Mouse (Mus musculus) forebrain, embryonic 13.5 days (tissue): ENCODE data around the gene Ccl5. TPM values are rescaled to one million over a fixed set of nuclear protein-coding genes. Genes with fewer than 3 reads are reported as not detected.

Source experiments
- ATAC-seq: fragments of 200-750 bp; cut with Nextera tagmentation; 2 replicates; pipeline ENCODE4 v1.8.0; 2017
- H3K27ac ChIP-seq: fragments of 300-500 bp; sonication (generic); 2 replicates; pipeline ENCODE4 v1.5.1; 2015; ENCODE audit warnings: inconsistent platforms, mild to moderate bottlenecking, moderate library complexity
- H3K27me3 ChIP-seq: fragments of 300-500 bp; sonication (generic); 2 replicates; pipeline ENCODE4 v1.6.1; 2015; ENCODE audit warnings: mild to moderate bottlenecking, inconsistent platforms
- H3K36me3 ChIP-seq: fragments of 300-500 bp; sonication (generic); 2 replicates; pipeline ENCODE4 v1.6.1; 2015; ENCODE audit warnings: mild to moderate bottlenecking, inconsistent platforms; ENCODE audit not compliant: poor library complexity, severe bottlenecking
- H3K4me1 ChIP-seq: fragments of 300-500 bp; sonication (generic); 2 replicates; pipeline ENCODE4 v1.6.1; 2015; ENCODE audit warnings: inconsistent platforms
- H3K4me2 ChIP-seq: fragments of 300-500 bp; sonication (generic); 2 replicates; pipeline ENCODE4 v1.6.1; 2015; ENCODE audit warnings: inconsistent platforms, mild to moderate bottlenecking, moderate library complexity
- H3K4me3 ChIP-seq: fragments of 300-500 bp; sonication (generic); 2 replicates; pipeline ENCODE4 v1.5.1; 2015; ENCODE audit warnings: mild to moderate bottlenecking, inconsistent platforms
- H3K9ac ChIP-seq: fragments of 300-500 bp; sonication (generic); 2 replicates; pipeline ENCODE4 v1.6.1; 2015; ENCODE audit warnings: mild to moderate bottlenecking, inconsistent platforms
- H3K9me3 ChIP-seq: fragments of 300-500 bp; sonication (generic); replicated peaks from 2 replicates; pipeline ENCODE4 v1.6.1; 2016; ENCODE audit warnings: inconsistent platforms
- WGBS: fragments of 180-500 bp; shearing (Covaris S2); methylation state at CpG from one replicate; pipeline ENCODE4 v1.1.7; 2015; 5-methylcytosine and 5-hydroxymethylcytosine counted together
- polyA plus RNA-seq: library from polyadenylated mRNA; unstranded; fragments of >200 nt; fragmentation: Nextera tagmentation; extraction: Ambion mirVana; gene quantifications from 2 replicates; pipeline ENCODE4 v1.2.1, GENCODE M21; 2015

The Ccl5 gene
- not detected in 2 replicates for polyA plus RNA-seq

- peaks cover 9% of the 10 kb centered on the region for H3K4me1 ChIP-seq
- H3K4me2 ChIP-seq = no peak within 1 kb of the TSS
- H3K9me3 ChIP-seq = no peaks in the 10 kb centered on the region
- H3K4me3 ChIP-seq = no peak within 1 kb of the TSS
- H3K27me3 ChIP-seq = no peaks in the 10 kb centered on the region
- no peaks in the 10 kb centered on the region for H3K36me3 ChIP-seq
- ATAC-seq = no peak
- WGBS = 94% methylated on average over 5 of the region's 5 CpGs
- H3K27ac ChIP-seq = no peak within 1 kb of the TSS
- H3K9ac ChIP-seq = no peak within 1 kb of the TSS
Measured at GRCm38 (mm10) chr11:83530360-83530759, at the start of gene Ccl5. Gene Ccl5, minus strand, starts transcription at chr11:83530518.

GRCm38 (mm10) chr11:83578999-83579398, 48.7 kb upstream of the Ccl5 start:
- Histone ChIP-seq H3K4me1 (no peaks in the 10 kb centered on the region), H3K4me2 (no peak overlapping the region), H3K27ac (no peak overlapping the region), H3K4me3 (no peak overlapping the region), H3K27me3 (0 out of 2 replicates have a peak, but pooled peaks cover 2% of the 10 kb centered on the region), H3K9me3 (no peaks in the 10 kb centered on the region), H3K36me3 (no peaks in the 10 kb centered on the region), H3K9ac (no peak overlapping the region)
- 81% methylated on average over 3 of the region's 3 CpGs for WGBS
- ATAC-seq = no peak

- H3K9ac ChIP-seq = no peak within 1 kb of the TSS
- ATAC-seq = no peak
- H3K27me3 ChIP-seq = 0 out of 2 replicates have a peak, but pooled peaks cover 2% of the 10 kb centered on the region
- H3K4me3 ChIP-seq = no peak within 1 kb of the TSS
- no peaks in the 10 kb centered on the region for H3K4me1 ChIP-seq
- H3K4me2 ChIP-seq = no peak within 1 kb of the TSS
- no peaks in the 10 kb centered on the region for H3K36me3 ChIP-seq
- no peaks in the 10 kb centered on the region for H3K9me3 ChIP-seq
- WGBS = 56% methylated on average over 2 of the region's 2 CpGs
- H3K27ac ChIP-seq = no peak within 1 kb of the TSS
Measured at GRCm38 (mm10) chr11:83578186-83578760, 48.0 kb upstream of the Ccl5 start, which contains the start of gene Ccl9. Gene Ccl9, minus strand, starts transcription at chr11:83578636.

DNA sequence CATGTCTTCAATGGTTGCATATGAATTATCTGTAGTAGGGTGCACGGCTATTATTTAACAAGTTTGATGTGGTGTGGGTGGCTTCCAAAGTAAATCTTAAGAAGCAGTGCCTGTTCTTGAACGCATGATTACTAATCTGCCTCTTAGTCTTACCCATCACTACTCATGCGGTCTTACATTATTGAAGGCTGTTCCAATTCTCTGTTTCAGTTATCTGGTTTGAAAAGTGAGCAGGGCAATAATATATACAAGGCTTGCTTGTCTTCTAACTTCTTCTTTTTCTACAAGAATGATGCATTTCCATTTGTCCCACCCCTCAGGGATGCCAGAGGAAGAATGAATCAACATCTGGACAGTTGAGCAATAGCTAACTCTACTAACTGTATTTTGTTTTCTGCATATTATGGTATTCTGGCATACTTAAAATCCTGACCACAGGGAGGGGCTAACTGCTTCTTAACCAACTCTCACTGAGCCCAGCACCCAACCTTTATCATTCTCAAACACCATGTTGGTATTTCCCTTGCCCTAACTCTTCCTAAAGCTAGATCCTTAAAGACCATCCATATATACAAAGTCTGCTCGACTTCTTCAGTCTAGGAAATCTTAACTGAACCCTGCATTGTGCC, 46.7 kb upstream of the Ccl5 start:
- H3K4me3 ChIP-seq = no peak overlapping the region
- no peak overlapping the region for H3K27ac ChIP-seq
- WGBS = 85% methylated on average over 4 of the region's 4 CpGs
- no peak overlapping the region for H3K9ac ChIP-seq
- H3K36me3 ChIP-seq = no peaks in the 10 kb centered on the region
- no peak overlapping the region for H3K4me2 ChIP-seq
- H3K4me1 ChIP-seq = no peaks in the 10 kb centered on the region
- H3K27me3 ChIP-seq = 0 out of 2 replicates have a peak, but pooled peaks cover 2% of the 10 kb centered on the region
- ATAC-seq = no peak
- H3K9me3 ChIP-seq = no peaks in the 10 kb centered on the region

- no peak for ATAC-seq
- Histone ChIP-seq H3K4me2 (no peak overlapping the region), H3K9me3 (no peaks in the 10 kb centered on the region), H3K4me3 (no peak overlapping the region), H3K9ac (no peak overlapping the region), H3K4me1 (no peaks in the 10 kb centered on the region), H3K27me3 (0 out of 2 replicates have a peak, but pooled peaks cover 2% of the 10 kb centered on the region), H3K36me3 (no peaks in the 10 kb centered on the region), H3K27ac (no peak overlapping the region)
- WGBS = 74% methylated on average over 9 of the region's 9 CpGs
Measured at GRCm38 (mm10) chr11:83572834-83573233, 42.5 kb upstream of the Ccl5 start.

DNA sequence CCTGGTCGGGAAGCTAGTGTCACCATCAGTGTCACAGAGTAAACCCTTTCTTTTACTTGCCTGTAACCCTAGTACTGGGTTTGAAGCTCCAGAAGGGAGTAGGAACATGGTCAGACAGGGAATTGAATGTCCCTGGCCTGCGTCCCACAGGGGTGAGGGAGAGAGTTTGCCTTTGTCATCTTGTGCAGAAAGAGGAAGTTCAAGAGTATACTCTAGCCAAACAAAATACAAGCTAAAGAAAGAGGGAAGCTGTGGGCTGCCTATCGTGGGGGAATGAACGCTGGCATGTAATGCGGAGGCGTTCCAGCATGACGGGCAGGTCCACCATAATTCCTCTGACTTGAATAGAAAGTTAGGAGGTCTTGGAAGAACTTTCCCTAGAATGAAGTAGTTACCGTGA, 41.9 kb upstream of the Ccl5 start:
- Histone ChIP-seq H3K9me3 (no peaks in the 10 kb centered on the region), H3K4me2 (no peak overlapping the region), H3K27ac (no peak overlapping the region), H3K27me3 (0 out of 2 replicates have a peak, but pooled peaks cover 2% of the 10 kb centered on the region), H3K36me3 (no peaks in the 10 kb centered on the region), H3K9ac (no peak overlapping the region), H3K4me1 (no peaks in the 10 kb centered on the region), H3K4me3 (no peak overlapping the region)
- ATAC-seq = no peak
- 89% methylated on average over 8 of the region's 8 CpGs for WGBS

GRCm38 (mm10) chr11:83570189-83570588, 39.9 kb upstream of the Ccl5 start:
- H3K4me1 ChIP-seq = no peaks in the 10 kb centered on the region
- H3K27me3 ChIP-seq = no peaks in the 10 kb centered on the region

GRCm38 (mm10) chr11:83569249-83569648, 38.9 kb upstream of the Ccl5 start:
- Histone ChIP-seq H3K27me3 (no peaks in the 10 kb centered on the region), H3K36me3 (no peaks in the 10 kb centered on the region), H3K27ac (no peak overlapping the region), H3K4me3 (no peak overlapping the region), H3K9me3 (no peaks in the 10 kb centered on the region), H3K9ac (no peak overlapping the region), H3K4me2 (no peak overlapping the region), H3K4me1 (no peaks in the 10 kb centered on the region)
- no peak for ATAC-seq
- 98% methylated on average over 7 of the region's 7 CpGs for WGBS

More at GRCm38 (mm10) chr11:83570189-83570588, 39.9 kb upstream of the Ccl5 start:
- Histone ChIP-seq H3K9me3 (no peaks in the 10 kb centered on the region), H3K9ac (no peak overlapping the region), H3K27ac (no peak overlapping the region), H3K36me3 (no peaks in the 10 kb centered on the region), H3K4me2 (no peak overlapping the region), H3K4me3 (no peak overlapping the region)
- no peak for ATAC-seq
- WGBS = 82% methylated on average over 2 of the region's 2 CpGs

DNA sequence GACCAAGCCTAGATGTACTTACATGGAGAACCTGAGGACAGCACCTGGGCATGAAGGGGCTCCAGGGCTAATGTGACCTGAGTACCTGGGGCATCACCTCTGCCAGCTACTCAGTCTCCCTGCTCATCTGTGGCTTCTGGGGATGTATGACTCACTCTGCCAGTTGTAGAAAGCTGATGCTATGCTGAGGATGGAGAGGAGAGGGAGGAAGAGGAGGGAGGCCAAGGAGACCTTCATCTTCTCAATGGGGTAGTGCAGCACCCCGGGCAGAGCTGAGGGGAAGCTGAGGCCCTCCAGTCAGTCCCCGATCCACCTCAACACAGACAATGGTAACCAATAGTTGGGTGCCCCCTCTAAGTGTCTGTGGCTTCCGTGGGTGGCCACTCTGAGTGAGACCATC, 38.5 kb upstream of the Ccl5 start:
- Histone ChIP-seq H3K36me3 (no peaks in the 10 kb centered on the region), H3K4me1 (no peaks in the 10 kb centered on the region), H3K27ac (no peak overlapping the region), H3K4me2 (no peak overlapping the region), H3K9ac (no peak overlapping the region), H3K9me3 (no peaks in the 10 kb centered on the region), H3K27me3 (no peaks in the 10 kb centered on the region), H3K4me3 (no peak overlapping the region)
- no peak for ATAC-seq
- 96% methylated on average over 3 of the region's 3 CpGs for WGBS

GRCm38 (mm10) chr11:83568061-83568460, 37.7 kb upstream of the Ccl5 start:
- no peaks in the 10 kb centered on the region for H3K4me1 ChIP-seq
- H3K9ac ChIP-seq = no peak overlapping the region
- H3K27me3 ChIP-seq = no peaks in the 10 kb centered on the region
- no peaks in the 10 kb centered on the region for H3K36me3 ChIP-seq
- H3K9me3 ChIP-seq = no peaks in the 10 kb centered on the region
- no peak overlapping the region for H3K4me2 ChIP-seq
- no peak overlapping the region for H3K27ac ChIP-seq
- ATAC-seq = no peak
- WGBS = 91% methylated on average over 9 of the region's 9 CpGs
- H3K4me3 ChIP-seq = no peak overlapping the region

- no peak overlapping the region for H3K4me2 ChIP-seq
- no peaks in the 10 kb centered on the region for H3K4me1 ChIP-seq
- H3K27ac ChIP-seq = no peak overlapping the region
- no peak overlapping the region for H3K4me3 ChIP-seq
- 67% methylated on average over 7 of the region's 7 CpGs for WGBS
- no peaks in the 10 kb centered on the region for H3K9me3 ChIP-seq
- no peaks in the 10 kb centered on the region for H3K27me3 ChIP-seq
- no peak for ATAC-seq
- no peaks in the 10 kb centered on the region for H3K36me3 ChIP-seq
- no peak overlapping the region for H3K9ac ChIP-seq
Measured at GRCm38 (mm10) chr11:83567311-83567710, 37.0 kb upstream of the Ccl5 start.

GRCm38 (mm10) chr11:83566617-83567016, 36.3 kb upstream of the Ccl5 start:
- no peaks in the 10 kb centered on the region for H3K4me1 ChIP-seq
- H3K4me2 ChIP-seq = no peak overlapping the region
- no peak for ATAC-seq
- no peaks in the 10 kb centered on the region for H3K27me3 ChIP-seq
- no peak overlapping the region for H3K27ac ChIP-seq
- H3K9ac ChIP-seq = no peak overlapping the region
- no peaks in the 10 kb centered on the region for H3K36me3 ChIP-seq
- H3K4me3 ChIP-seq = no peak overlapping the region
- no peaks in the 10 kb centered on the region for H3K9me3 ChIP-seq

GRCm38 (mm10) chr11:83563754-83564153, 33.4 kb upstream of the Ccl5 start:
- no peak for ATAC-seq
- Histone ChIP-seq H3K9me3 (no peaks in the 10 kb centered on the region), H3K9ac (no peak overlapping the region), H3K4me2 (no peak overlapping the region), H3K27ac (no peak overlapping the region), H3K27me3 (no peaks in the 10 kb centered on the region), H3K4me3 (no peak overlapping the region), H3K36me3 (no peaks in the 10 kb centered on the region), H3K4me1 (no peaks in the 10 kb centered on the region)
- WGBS = 85% methylated on average over 2 of the region's 2 CpGs
